ENCODE assay signal across 10 mouse cellular contexts in genomic region chr1:194660426-194661119, GRCm38 (mm10). TPM values are rescaled to one million over a fixed set of nuclear protein-coding genes. Genes with fewer than 3 reads are reported as not detected.
DNase-seq lines count a peak whose midpoint lies in the region; ATAC-seq lines count a peak whose summit lies in the region.
"Had no signal": no experiment of that assay in that cellular context is flagged by ENCODE, and none has a peak within 500 bp of the region (broad histone marks: within the 10 kb centered on the region; RNA-seq: fewer than 3 reads in every experiment).

No protein-coding gene starts in this region.

- WGBS in heart, embryonic 15.5 days, result 67% methylated on average over 3 of the region's 3 CpGs

- H3K36me3 ChIP-seq in megakaryocyte, embryonic 14.5 days (replicated peaks; ENCODE audit: low read length), result no peaks in the 10 kb centered on the region
- H3K36me3 ChIP-seq in heart, embryonic 15.5 days, result 0 out of 2 replicates have a peak, but pooled peaks cover 2% of the 10 kb centered on the region

- H3K4me1 ChIP-seq in megakaryocyte, embryonic 14.5 days, result peaks cover 24% of the 10 kb centered on the region
- peaks cover 25% of the 10 kb centered on the region for H3K4me1 ChIP-seq in heart, embryonic 15.5 days (replicated peaks)

- H3K27me3 ChIP-seq in megakaryocyte, embryonic 14.5 days (replicated peaks), result no peaks in the 10 kb centered on the region
- H3K27me3 ChIP-seq in heart, embryonic 15.5 days, result no peaks in the 10 kb centered on the region

- ATAC-seq in megakaryocyte, adult 5-6 weeks (ENCODE audit: poor library complexity, severe bottlenecking), result no peak
- ATAC-seq in heart, embryonic 15.5 days (replicated peaks; ENCODE audit: insufficient number of reproducible peaks, insufficient read depth, low FRiP score, low read depth), result peak; percentile 70

- H3K27ac ChIP-seq in heart, embryonic 15.5 days, result peak overlapping the region; percentile 67
- H3K27ac ChIP-seq: midbrain, embryonic 12.5 days had no signal

- H3K4me3 ChIP-seq in megakaryocyte, embryonic 14.5 days (replicated peaks), result peak overlapping the region; percentile 38
- no peak overlapping the region for H3K4me3 ChIP-seq in heart, embryonic 15.5 days
- H3K4me3 ChIP-seq: midbrain, embryonic 12.5 days had no signal

- H3K9me3 ChIP-seq in megakaryocyte, embryonic 14.5 days, result 0 out of 2 replicates have a peak, but pooled peaks cover 3% of the 10 kb centered on the region
- no peaks in the 10 kb centered on the region for H3K9me3 ChIP-seq in heart, embryonic 15.5 days (replicated peaks)
- H3K9me3 ChIP-seq: midbrain, embryonic 12.5 days had no signal

- H3K4me2 ChIP-seq in heart, embryonic 15.5 days, result no peak overlapping the region
- H3K4me2 ChIP-seq: midbrain, embryonic 12.5 days had no signal

- H3K9ac ChIP-seq in heart, embryonic 15.5 days, result no peak overlapping the region
- H3K9ac ChIP-seq: midbrain, embryonic 12.5 days had no signal

- DNase-seq in kidney, postnatal 4 days, result peak; percentile 28 to 59
- peak; percentile 25 for DNase-seq in urinary bladder, postnatal 25 days (ENCODE audit: low spot score)
- no peak for DNase-seq in left cerebral cortex, postnatal 4 days
- no peak for DNase-seq in testis, postnatal 14 days (ENCODE audit: low spot score)
- no peak for DNase-seq in left cerebral cortex, postnatal 10 days (ENCODE audit: extremely low spot score in 1 of 2, low spot score in 2 of 2)
- DNase-seq: thymus, adult 18-20 months had no signal

- intact Hi-C loops in left cerebral cortex, postnatal 4 days (cut with DNase I), result no loop called here
- intact Hi-C loops in left cerebral cortex, postnatal 10 days (cut with DNase I), result no loop called here

RNA-seq across cellular contexts. Expression of gene Plxna2, which starts 42.6 kb away (rescaled TPM):
- 0.62 TPM in 1 of 2 replicates, not detected in the other for polyA plus RNA-seq in megakaryocyte, embryonic 14.5 days (2012; ENCODE audit: insufficient read depth, low replicate concordance)
- not detected in 2 replicates for total RNA-seq in megakaryocyte, adult 5-6 weeks (2015)
- 0.18 TPM in 1 of 2 replicates, not detected in the other for total RNA-seq in megakaryocyte, adult 5-6 weeks (2017)
- polyA plus RNA-seq in heart, embryonic 15.5 days (2015; fragmentation: Nextera tagmentation; extraction: Ambion mirVana), result 4.6 and 6.2 TPM in 2 replicates
- 100 to 1,000 TPM; 132 to 134 TPM for total RNA-seq in left cerebral cortex, postnatal 4 days (2021)
- total RNA-seq in left cerebral cortex, postnatal 10 days (2021), result 10 to 100 TPM; 97.9 to 99.8 TPM

Comparison
In these comparisons a context has a peak if more than half of its experiments do, and no peak if none do; other contexts are left out.
1. DNase-seq: peak in kidney, postnatal 4 days (2 of 2) and urinary bladder, postnatal 25 days (single experiment); none in left cerebral cortex, postnatal 4 days (single experiment), testis, postnatal 14 days (single experiment) and left cerebral cortex, postnatal 10 days (0 of 2).
2. RNA of gene Plxna2, which starts 42.6 kb away (total RNA-seq): 132 to 134 TPM in left cerebral cortex, postnatal 4 days and 97.9 to 99.8 TPM in left cerebral cortex, postnatal 10 days; 0.18 TPM in megakaryocyte, adult 5-6 weeks; every median in the first group is over 10 times any median in the second.